Mouse (Mus musculus) lung, adult 2 months (tissue): ENCODE results near the gene Cul7.

Source experiments
- CTCF ChIP-seq: fragments of 200-500 bp; IDR thresholded peaks from 2 replicates; pipeline ENCODE4 v1.5.1; 2011; ENCODE audit warnings: mild to moderate bottlenecking, low read length, control low read depth; ENCODE audit not compliant: insufficient read depth
- POLR2A ChIP-seq: fragments of 200-500 bp; IDR thresholded peaks from 2 replicates; pipeline ENCODE4 v1.6.1; 2011; ENCODE audit warnings: low read depth, mild to moderate bottlenecking, control low read depth, low read length, borderline replicate concordance; ENCODE audit errors: extremely low read depth

DNA sequence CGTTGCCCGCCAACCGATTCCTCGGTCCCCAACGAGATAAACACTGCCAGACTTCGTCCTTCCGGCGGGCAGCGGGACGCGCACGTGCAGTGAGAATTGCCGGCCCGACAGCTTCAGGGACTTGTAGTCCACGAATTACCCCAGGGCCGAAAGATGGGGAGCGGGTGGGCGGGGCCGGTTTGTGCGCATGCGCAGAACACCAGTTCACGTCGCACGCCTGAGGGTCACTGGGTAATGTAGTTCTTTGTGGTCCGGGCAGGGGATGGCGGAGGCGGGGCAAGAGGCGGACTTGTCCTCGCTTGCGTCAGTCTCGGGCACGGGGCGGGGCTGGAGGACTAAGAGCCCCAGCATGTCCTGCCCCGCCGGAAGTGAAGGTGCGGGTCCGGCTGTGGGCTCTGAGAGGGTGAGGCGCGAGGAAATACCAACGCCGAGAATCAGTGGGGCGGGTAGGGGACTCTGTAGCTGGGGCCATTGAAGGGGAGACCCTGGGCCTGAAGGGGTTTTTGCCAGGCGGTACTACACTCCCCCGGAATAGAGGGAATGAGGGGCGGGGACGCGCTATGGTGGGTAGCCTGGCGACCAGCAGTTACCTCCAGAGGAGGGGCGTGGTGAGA lies 30.7 kb downstream of the Cul7 start, which contains the start of gene Klhdc3:
- TF ChIP-seq CTCF (no peak), POLR2A (peak; percentile 58; the same call in 1 of the 2 replicates)
